Mouse (Mus musculus) kidney, adult 2 months (tissue): ENCODE measurements at regions not wholly inside any gene's neighbourhood (a gene's known extent, or its start where the extent isn't known, plus 50 kb on each side); places are given as distances from the start of the nearest gene placed in this dataset.

Experiments used
- DNase-seq: peaks from one replicate; pipeline ENCODE4 v3.0.0; 2021
- H3K27ac ChIP-seq: fragments of 200-500 bp; 2 replicates; pipeline ENCODE4 v1.5.1; 2012; ENCODE audit warnings: low read depth, low read length, control low read depth, inconsistent platforms; ENCODE audit not compliant: insufficient read depth
- H3K27me3 ChIP-seq: fragments of 200-500 bp; replicated peaks from 2 replicates; pipeline ENCODE4 v1.6.1; 2012; ENCODE audit warnings: mild to moderate bottlenecking, moderate library complexity, low read length, inconsistent platforms; ENCODE audit not compliant: control insufficient read depth, insufficient read depth
- H3K36me3 ChIP-seq: fragments of 200-500 bp; 2 replicates; pipeline ENCODE4 v1.6.1; 2012; ENCODE audit warnings: mild to moderate bottlenecking, moderate library complexity, low read length, inconsistent platforms; ENCODE audit not compliant: control insufficient read depth, insufficient read depth
- H3K4me1 ChIP-seq: fragments of 200-500 bp; 2 replicates; pipeline ENCODE4 v1.6.1; 2011; ENCODE audit warnings: low read length; ENCODE audit not compliant: control insufficient read depth, insufficient read depth
- H3K4me3 ChIP-seq: fragments of 200-500 bp; 2 replicates; pipeline ENCODE4 v1.5.1; 2011; ENCODE audit warnings: mild to moderate bottlenecking, low read depth, low read length, control low read depth; ENCODE audit not compliant: insufficient read depth
- CTCF ChIP-seq: fragments of 200-500 bp; conservative IDR thresholded peaks from 2 replicates; pipeline ENCODE4 v1.5.1; 2011; ENCODE audit warnings: low read depth, mild to moderate bottlenecking, control low read depth, low read length, moderate library complexity, mixed read lengths; ENCODE audit not compliant: insufficient read depth, insufficient read length
- POLR2A ChIP-seq: fragments of 200-500 bp; IDR thresholded peaks from one replicate; pipeline ENCODE4 v1.6.1; 2011; ENCODE audit warnings: low read depth, low read length, control low read depth
- WGBS: fragments of 180-500 bp; shearing (Covaris S2); methylation state at CpG from one replicate; pipeline ENCODE4 v1.1.7; 2018; 5-methylcytosine and 5-hydroxymethylcytosine counted together

GRCm38 (mm10) chr5:53412391-53413075 lies 53.4 kb upstream of the Rbpj start:
- H3K27ac ChIP-seq, result no peak overlapping the region
- no peaks in the 10 kb centered on the region for H3K27me3 ChIP-seq
- no peak for DNase-seq
- H3K4me3 ChIP-seq, result no peak overlapping the region
- TF ChIP-seq POLR2A (no peak), CTCF (no peak)
- 83% methylated on average over 7 of the region's 7 CpGs for WGBS
- H3K4me1 ChIP-seq, result no peaks in the 10 kb centered on the region
- H3K36me3 ChIP-seq, result no peaks in the 10 kb centered on the region

GRCm38 (mm10) chr5:53413677-53414076 lies 52.3 kb upstream of the Rbpj start:
- H3K36me3 ChIP-seq, result no peaks in the 10 kb centered on the region
- WGBS, result 74% methylated on average over 3 of the region's 3 CpGs
- no peak for TF ChIP-seq CTCF
- no peak for TF ChIP-seq POLR2A

GRCm38 (mm10) chr5:53415472-53415871 lies 50.5 kb upstream of the Rbpj start:
- no peak for DNase-seq
- TF ChIP-seq POLR2A, result no peak
- H3K4me1 ChIP-seq, result no peaks in the 10 kb centered on the region
- H3K27me3 ChIP-seq, result no peaks in the 10 kb centered on the region
- 82% methylated on average over 2 of the region's 2 CpGs for WGBS
- no peaks in the 10 kb centered on the region for H3K36me3 ChIP-seq
- no peak overlapping the region for H3K27ac ChIP-seq
- no peak overlapping the region for H3K4me3 ChIP-seq

More at GRCm38 (mm10) chr5:53413677-53414076, 52.3 kb upstream of the Rbpj start:
- Histone ChIP-seq H3K27ac (no peak overlapping the region), H3K4me1 (no peaks in the 10 kb centered on the region), H3K27me3 (no peaks in the 10 kb centered on the region), H3K4me3 (no peak overlapping the region)
- DNase-seq, result no peak
